Mouse (Mus musculus): ENCODE results near the gene Aff4. TPM values are rescaled to one million over a fixed set of nuclear protein-coding genes. Genes with fewer than 3 reads are reported as not detected.

Gene Aff4
- polyA plus RNA-seq (2015; fragmentation: Nextera tagmentation; extraction: Ambion mirVana), result 42.4 and 44.2 TPM in 2 replicates

GRCm38 (mm10) chr11:53350291-53351223 lies at the start of gene Aff4:
Gene Aff4, plus strand, starts transcription at chr11:53350833.

GRCm38 (mm10) chr11:53324512-53324968 lies 26.1 kb upstream of the Aff4 start, which contains the start of gene Zcchc10:
Gene Zcchc10, plus strand, starts transcription at chr11:53324679.

DNA sequence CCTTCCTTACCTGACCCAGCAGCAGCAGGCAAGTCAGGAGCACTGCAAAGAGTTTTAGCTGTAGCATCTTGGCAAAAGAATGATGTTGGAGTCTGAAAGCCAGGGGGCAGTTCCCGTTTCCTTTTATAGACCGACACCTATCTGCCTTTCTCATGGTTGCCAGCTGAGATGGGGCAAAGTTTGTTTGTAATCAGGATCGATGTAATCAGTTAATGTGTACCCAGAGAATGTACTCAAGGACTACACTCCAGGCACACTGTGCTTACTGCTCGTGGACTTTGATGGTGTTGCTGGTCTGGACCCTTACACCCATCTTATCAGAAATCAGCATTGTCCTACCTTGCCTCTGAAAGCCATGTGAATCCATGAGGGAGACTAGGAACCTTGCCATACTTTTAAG lies 72.4 kb downstream of the Aff4 start, which contains the start of gene Leap2:
Leap2 (minus strand) TSS at position 135 of the 400 bp plus-strand sequence.

DNA sequence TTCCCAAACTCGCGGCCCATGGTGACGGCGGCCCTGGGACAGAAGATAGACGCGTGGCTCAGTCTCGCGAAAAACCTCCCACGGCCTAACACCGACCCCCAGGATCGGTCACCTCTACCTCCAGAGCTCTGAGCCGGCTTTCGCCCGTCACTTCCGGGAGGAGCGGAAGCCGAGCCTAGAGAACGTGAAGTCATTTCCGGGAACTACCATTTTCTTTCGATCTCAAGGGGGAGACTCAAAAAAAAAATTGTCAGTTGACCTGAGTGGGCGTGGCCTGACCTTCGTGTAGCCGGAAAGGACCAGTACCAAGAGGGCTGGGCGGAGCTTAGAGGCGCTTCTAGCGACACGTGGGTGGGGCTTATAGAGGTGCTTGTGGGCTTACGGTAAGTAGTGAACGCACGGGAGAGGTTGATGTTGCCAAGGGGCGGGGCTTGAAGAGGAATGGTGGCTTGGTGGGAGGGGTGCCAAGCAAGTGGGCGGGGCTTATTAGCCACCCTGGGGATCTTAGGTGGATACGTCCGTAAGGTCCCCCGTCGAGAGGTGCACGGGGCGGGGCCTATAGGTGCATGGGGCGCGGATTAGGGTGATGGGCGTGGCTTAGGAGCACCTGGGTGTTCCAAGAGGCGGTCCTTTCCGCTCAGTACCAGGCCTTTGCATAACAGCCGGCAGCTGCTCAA lies 80.2 kb downstream of the Aff4 start, which contains the start of the genes Uqcrq and Gdf9:
Uqcrq (minus strand) TSS at position 162 of the 677 bp plus-strand sequence.
Gdf9 (plus strand) TSS at position 354 of the 677 bp plus-strand sequence.

DNA sequence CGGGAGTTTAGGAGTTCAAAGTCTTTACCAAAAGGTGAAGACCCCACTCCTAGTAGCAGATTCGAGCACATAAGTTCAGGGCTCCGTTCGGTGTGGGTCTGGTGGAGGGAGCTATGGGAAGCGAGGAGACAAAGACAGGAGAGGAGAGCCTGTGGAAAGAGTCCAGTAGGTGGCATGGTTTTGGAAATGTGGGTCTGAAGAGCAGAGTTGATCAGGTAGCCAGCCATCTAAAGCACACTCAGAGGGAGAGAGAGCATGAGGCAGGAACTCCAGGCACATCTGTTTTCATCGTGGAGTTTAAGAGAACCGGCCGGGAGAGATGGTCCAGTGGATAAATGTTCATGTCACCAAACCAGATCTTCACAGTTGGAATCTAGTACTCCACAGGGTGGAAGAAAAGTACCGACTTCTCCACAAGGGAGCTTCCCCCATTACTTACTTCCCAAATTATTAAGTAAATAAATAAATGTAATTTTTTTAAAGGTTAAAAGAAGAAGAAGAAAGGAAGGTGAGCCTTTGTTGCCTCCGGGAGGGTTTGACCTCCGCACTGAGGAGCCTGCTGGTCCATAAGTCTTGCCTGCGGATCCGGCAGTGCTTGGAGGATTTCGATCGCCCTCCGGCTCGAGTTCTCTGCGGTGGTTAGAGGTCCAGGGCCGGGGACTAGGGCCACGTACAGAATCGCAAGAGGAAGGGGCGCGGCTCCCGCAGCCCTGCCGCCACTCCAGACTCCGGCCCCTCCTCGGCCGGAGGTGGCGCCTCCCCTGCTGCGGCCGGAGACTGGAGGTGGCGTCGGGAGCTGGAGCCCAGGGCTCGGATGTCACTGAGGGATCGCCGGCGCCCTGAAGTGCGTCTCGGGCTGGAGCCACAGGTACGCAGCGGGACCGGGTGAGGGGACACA lies 106.1 kb downstream of the Aff4 start, which contains the start of the genes Gm10447 and Shroom1:
Gm10447 (minus strand) TSS at position 637 of the 898 bp plus-strand sequence.
Shroom1 (plus strand) TSS at position 732 of the 898 bp plus-strand sequence.

DNA sequence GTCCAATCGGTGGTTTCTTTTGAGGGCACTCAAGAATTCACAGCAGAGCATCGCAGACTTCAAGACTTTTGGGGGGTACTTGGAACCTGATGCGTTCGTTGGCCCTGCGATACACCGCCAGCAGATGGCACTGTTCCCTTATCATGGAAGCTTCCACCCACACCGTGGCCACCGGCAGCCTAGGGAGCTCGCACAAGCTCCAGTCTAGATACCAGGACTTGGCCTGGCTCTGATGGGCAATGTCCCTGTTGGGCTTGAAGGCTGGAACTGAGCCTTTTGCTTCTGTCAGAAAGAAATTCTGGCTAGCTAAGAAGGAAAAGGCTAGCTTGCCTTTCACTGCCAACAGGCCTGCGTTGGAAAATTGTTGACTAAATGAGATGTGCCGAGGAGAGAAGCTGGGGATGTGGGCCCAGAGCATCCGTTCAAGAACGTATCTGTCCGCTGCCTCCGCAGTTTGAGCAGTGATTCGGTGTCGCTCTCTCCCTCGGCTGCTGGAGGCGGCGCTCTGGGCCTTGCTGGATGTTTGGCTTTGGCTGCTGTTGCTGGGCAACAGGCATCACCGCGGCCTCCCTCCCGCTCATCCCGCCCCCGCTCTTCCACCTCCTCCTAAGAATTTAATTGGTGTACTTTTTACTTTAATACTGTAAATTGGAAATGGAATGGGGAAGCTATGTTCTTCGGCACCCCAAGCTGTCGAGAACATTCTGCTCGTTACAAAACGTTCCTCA lies 119.5 kb downstream of the Aff4 start, which contains the start of gene Gm9837:
Gm9837 (minus strand) TSS at position 512 of the 728 bp plus-strand sequence.

Small RNAs within 50 kb of the gene (microRNA-seq; reads per million reads assigned to microRNA genes)
- gene Mir6920, result not detected

Other genes with a start within 250 kb of the Aff4 start
- gene Hspa4, start 50.4 kb upstream of the Aff4 start, polyA plus RNA-seq (2015; fragmentation: Nextera tagmentation; extraction: Ambion mirVana), result 59.6 and 72.8 TPM in 2 replicates
- gene Zcchc10, start 26.2 kb upstream of the Aff4 start, polyA plus RNA-seq (2015; fragmentation: Nextera tagmentation; extraction: Ambion mirVana), result 9.8 and 12.3 TPM in 2 replicates
- gene Leap2, start 72.3 kb downstream of the Aff4 start, polyA plus RNA-seq (2015; fragmentation: Nextera tagmentation; extraction: Ambion mirVana), result 0.26 TPM in 1 of 2 replicates, not detected in the other
- gene Uqcrq, start 80.0 kb downstream of the Aff4 start, polyA plus RNA-seq (2015; fragmentation: Nextera tagmentation; extraction: Ambion mirVana), result 931 and 948 TPM in 2 replicates
- gene Gdf9, start 80.2 kb downstream of the Aff4 start, polyA plus RNA-seq (2015; fragmentation: Nextera tagmentation; extraction: Ambion mirVana), result 0.54 and 0.88 TPM in 2 replicates
- 0.22 and 0.35 TPM in 2 replicates for gene Gm10447, start 106.3 kb downstream of the Aff4 start, polyA plus RNA-seq (2015; fragmentation: Nextera tagmentation; extraction: Ambion mirVana)
- 2.8 and 4.9 TPM in 2 replicates for gene Shroom1, start 106.4 kb downstream of the Aff4 start, polyA plus RNA-seq (2015; fragmentation: Nextera tagmentation; extraction: Ambion mirVana)
- not detected in 2 replicates for gene Gm9837, start 119.6 kb downstream of the Aff4 start, polyA plus RNA-seq (2015; fragmentation: Nextera tagmentation; extraction: Ambion mirVana)
- not detected in 2 replicates for gene Gm9945, start 129.3 kb downstream of the Aff4 start, polyA plus RNA-seq (2015; fragmentation: Nextera tagmentation; extraction: Ambion mirVana)
- gene Sowaha, start 129.4 kb downstream of the Aff4 start, polyA plus RNA-seq (2015; fragmentation: Nextera tagmentation; extraction: Ambion mirVana), result 1.7 and 1.8 TPM in 2 replicates
- gene Sept8, start 168.4 kb downstream of the Aff4 start, polyA plus RNA-seq (2015; fragmentation: Nextera tagmentation; extraction: Ambion mirVana), result 20.6 and 25.3 TPM in 2 replicates
- 29.2 and 31.0 TPM in 2 replicates for gene Kif3a, start 216.5 kb downstream of the Aff4 start, polyA plus RNA-seq (2015; fragmentation: Nextera tagmentation; extraction: Ambion mirVana)